Mouse (Mus musculus) spleen, postnatal 10 days (tissue): ENCODE results near the gene Dda1.
A peak's percentile ranks its signal among the peaks of the same experiment; 100 is the strongest.
"Not testable (repeated sequence)": the region's sequence is repeated elsewhere in the genome, so short reads cannot be mapped to it uniquely, and the experiment has no call there.

ENCODE experiments used
- DNase-seq, 2 experiments: peaks; one replicate each; pipeline ENCODE4 v3.0.0; 2021 to 2022; ENCODE audit warnings: low spot score in 2 of 2

Dda1 gene

GRCm38 (mm10) chr8:71468916-71469315, at the start of gene Dda1:
Gene Dda1 (plus strand): TSS chr8:71469199.
- DNase-seq: peak; percentile 89 to 97

GRCm38 (mm10) chr8:71422121-71422520, 46.9 kb upstream of the Dda1 start:
- no peak for DNase-seq

GRCm38 (mm10) chr8:71432935-71433334, 36.1 kb upstream of the Dda1 start:
- not testable (repeated sequence) for DNase-seq

GRCm38 (mm10) chr8:71437041-71437440, 32.0 kb upstream of the Dda1 start:
- no peak for DNase-seq

- DNase-seq: peak; percentile 52 to 69
Observed at GRCm38 (mm10) chr8:71441404-71441803, 27.6 kb upstream of the Dda1 start.

GRCm38 (mm10) chr8:71445096-71445495, 23.9 kb upstream of the Dda1 start:
- DNase-seq: no peak

- no peak for DNase-seq
Observed at GRCm38 (mm10) chr8:71451337-71451736, 17.7 kb upstream of the Dda1 start.

DNA sequence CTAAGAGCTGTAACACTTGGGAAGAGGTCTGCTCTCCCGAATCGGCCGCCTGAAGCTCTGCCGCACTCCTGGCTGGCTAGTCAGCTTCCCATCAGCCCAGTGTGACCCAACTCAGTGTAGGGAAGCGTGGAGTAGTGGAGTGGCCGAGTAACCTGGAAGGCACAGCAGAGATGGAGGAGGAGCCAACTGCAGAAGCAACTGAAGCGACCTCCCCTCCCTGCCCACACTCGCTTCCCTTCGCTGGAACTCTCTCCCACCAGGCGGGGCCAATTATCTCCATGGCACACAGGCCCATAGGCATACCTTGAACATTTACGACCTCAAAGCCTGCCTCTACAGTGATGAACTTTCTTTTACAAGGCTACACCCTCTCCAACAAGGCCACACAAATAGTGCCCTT, 17.2 kb upstream of the Dda1 start:
- DNase-seq: no peak

DNA sequence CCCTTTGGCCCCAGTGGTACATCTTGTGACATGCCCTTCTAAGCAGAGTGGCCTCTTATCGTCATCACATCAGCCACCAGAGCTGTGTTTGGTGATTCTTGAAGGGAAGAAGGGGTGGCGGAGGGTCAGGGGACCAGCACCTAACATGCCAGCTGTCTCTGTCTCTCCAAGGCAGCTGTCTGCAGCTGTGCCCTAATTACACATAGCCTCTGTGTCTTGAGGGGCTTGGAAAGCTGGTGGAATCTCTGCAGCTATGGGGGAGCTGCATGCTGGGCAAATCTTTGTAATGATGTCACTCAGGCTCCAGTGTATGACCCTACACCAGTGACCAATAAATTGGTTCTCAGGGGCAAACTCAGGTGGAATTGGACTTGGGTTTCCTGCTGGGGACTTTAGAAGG, 16.3 kb upstream of the Dda1 start:
- DNase-seq: no peak

DNA sequence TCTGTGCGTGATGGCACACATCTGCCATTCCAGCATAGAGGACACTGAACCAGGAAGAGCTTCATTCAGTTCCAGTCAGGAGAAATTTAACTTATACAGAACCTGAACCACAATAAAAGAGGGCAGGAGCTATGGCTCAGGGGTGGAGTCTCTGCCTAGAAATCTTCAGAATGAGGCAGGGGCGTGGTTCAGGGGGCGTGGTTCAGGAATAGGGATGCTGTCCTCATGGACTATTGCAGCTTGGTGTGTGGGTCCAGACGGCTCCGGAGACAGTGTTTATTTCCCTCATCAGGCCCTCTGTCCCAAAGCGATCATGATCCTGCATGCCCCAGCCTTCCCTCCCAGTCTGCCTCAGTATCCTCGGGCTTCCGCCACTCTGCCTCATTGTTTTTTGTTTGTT, 14.3 kb upstream of the Dda1 start:
- DNase-seq: no peak

- DNase-seq: no peak
Observed at GRCm38 (mm10) chr8:71456906-71457305, 12.1 kb upstream of the Dda1 start.

GRCm38 (mm10) chr8:71457659-71458270, 11.2 kb upstream of the Dda1 start:
- peak in 1 of 2 experiments; percentile 19 for DNase-seq

- DNase-seq: no peak
Observed at GRCm38 (mm10) chr8:71460716-71461115, 8.3 kb upstream of the Dda1 start.

DNA sequence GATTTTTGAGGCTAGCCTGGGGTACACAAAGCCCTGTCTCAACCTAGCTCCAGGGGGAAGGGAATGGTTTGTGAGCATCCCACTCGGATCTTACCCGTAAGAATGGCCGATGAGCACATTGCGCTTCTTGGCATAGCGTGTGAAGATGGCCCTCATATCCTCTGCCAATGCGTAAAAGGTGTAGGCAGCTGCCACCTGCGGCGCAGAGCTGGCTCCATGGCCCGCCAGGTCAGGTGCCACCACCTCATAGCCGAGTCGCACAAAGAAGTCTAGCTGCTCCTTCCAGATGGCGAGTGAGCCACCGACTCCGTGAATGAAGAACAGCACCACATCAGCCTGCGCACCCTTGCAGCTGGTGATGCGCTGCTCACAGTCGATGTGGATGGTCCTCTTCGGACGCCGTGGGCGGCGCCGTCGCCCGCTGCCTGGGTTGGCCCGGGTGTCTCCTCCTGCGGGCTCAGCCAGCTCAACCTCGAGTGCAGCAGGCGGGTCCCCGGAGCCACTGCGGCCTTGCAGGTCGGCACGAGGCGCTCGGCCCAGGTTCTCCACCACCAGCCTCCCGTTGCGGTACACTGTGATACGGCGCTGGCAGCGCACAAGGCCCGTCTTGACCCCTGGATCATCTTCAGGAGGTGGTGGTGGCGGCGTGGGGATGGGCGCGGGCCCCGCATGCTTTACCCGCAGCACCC, 7.7 kb upstream of the Dda1 start:
- no peak for DNase-seq

DNA sequence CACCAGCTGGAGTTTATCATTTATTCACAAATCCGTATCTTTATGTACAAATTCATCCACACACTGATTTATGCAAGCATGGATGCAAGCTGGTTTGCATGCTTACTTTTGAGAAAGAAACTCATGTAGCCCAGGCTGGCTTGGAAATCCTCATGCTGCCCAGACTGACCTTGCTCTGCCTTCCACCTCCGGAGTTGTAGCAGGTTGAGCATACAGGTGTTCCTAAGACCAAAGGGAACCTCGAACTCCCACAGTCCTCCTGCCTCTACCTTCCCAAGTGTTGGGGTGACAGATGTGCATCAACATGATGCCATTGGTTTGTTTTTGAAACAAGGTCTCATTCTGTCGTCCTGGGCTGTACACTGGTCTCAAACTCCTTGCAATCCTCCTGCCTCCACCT, 6.8 kb upstream of the Dda1 start:
- DNase-seq: no peak

DNA sequence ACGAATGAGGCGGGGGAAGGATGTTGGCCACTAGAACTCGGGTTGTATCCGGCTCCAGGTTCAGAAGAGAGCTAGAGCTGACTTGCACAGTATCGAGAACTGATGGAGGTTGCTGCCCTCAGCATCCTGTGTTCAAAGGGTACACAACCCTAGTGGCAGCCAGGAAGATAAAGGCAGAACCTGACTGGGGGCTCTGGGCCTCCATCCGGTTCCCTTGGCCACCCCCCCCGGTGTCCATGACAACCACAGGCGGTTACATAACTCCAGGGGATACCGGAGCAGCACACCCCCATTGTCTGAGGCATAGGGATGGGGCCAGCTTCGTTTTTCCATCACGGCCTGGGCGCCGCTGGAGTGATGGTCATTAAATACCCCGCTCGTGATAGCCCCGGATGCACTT, 6.2 kb upstream of the Dda1 start:
- DNase-seq: peak in 1 of 2 experiments; percentile 68

- DNase-seq: peak; percentile 98 to 99
Observed at GRCm38 (mm10) chr8:71463188-71464033, 5.6 kb upstream of the Dda1 start, which contains the start of gene Abhd8. Gene Abhd8 (minus strand): TSS chr8:71463655.

DNA sequence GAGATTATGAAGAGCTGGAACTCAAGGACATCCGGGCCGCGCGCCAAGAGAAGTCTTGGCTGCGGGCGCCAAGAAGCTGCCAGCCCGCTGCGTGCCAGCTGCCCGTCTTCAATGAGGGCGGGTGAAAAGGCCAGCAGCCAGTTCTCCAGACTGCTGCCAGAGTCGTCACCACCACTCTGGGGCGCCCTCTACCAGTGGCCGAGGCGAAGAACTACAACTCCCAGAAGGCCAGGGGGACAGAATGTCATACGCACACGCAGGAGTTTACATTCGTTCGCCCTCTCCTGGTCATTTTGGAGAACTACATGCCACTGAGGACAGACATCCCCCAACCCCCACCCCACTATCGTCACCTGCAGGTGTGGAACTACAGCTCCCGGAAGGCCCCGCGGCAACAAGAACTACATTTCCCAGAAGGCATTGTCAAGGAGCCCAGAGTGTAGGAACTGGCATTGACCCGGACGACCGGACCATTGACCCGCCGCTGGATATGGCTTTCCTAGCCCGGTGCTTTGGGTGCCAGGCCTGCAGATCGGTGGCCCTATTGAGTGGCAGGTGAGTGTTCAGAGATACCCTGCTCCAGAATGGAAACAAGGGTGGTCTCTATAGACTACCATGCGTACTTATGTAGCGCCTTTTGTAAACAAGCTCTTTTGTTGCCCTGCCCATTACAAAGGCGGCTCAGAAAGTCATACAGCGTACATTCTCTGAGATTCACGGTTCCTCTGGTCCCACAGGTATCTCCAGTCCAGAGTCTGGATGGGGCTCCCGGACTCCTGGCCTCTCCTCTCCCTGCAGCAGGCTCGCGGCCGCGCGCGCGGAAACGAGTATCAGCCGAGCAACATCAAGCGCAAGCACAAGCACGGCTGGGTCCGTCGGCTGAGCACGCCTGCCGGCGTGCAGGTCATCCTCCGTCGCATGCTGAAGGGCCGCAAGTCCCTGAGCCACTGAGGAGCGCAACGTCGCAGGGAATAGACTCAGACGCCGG, 4.2 kb upstream of the Dda1 start, which contains the start of gene Mrpl34:
Mrpl34 (plus strand) TSS at position 447 of the 988 bp plus-strand sequence.
- DNase-seq: peak; percentile 97

- no peak for DNase-seq
Observed at GRCm38 (mm10) chr8:71465733-71466132, 3.3 kb upstream of the Dda1 start.

- DNase-seq: no peak
Observed at GRCm38 (mm10) chr8:71466198-71466597, 2.8 kb upstream of the Dda1 start.

DNA sequence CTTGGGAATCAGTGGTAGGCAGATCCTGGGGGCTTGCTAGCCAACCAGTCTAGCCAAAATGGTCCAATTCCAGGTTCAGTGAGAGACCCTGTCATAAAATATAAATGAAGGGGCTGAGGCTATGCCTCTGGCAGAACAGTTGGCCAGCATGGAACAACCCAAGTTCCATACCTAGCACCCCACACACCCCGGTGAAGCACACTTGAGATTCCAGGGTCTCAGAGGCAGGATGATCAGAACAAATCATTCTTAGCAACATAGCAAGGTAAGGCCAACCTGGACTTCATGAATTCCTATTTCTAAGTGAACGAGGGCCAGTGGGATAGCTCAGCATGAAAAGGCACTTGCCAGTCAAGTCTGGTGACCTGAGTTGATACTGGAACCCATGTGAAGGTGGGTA, 1.8 kb upstream of the Dda1 start:
- DNase-seq: no peak
